Mouse (Mus musculus) stomach, postnatal 0 days (tissue): Measurements from ENCODE around the gene Tbc1d15.

Experiments
- CTCF ChIP-seq: IDR thresholded peaks from 2 replicates; pipeline ENCODE4 v1.5.1; 2016; ENCODE audit warnings: antibody characterized with exemption, low read depth, mild to moderate bottlenecking, moderate library complexity
- EP300 ChIP-seq: optimal IDR thresholded peaks from 2 replicates; pipeline ENCODE3; 2016; ENCODE audit warnings: antibody characterized with exemption

DNA sequence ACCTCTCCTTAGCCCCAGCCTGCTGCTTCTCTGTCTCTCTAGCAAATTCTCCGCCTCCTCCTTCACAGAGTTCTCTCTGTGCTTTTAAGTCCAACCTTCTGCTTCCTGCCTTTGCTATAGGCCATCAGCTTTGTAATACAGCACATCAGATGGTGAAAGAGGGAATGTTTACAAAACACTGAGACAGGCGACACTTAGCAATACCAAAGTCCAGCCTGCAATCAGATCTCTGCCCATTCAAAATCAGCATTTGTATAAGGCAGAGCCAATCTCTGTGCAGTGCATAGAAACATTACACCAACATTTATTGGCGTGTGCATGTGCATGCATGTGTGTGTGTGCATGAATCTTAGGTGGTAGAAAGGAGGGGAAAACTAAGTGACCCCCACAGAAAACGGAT lies 13.3 kb downstream of the Tbc1d15 start:
- TF ChIP-seq CTCF (no peak), EP300 (no peak)
